Mouse (Mus musculus): Measurements from ENCODE around the gene Tbx3. TPM values are rescaled to one million over a fixed set of nuclear protein-coding genes. Genes with fewer than 3 reads are reported as not detected.

Tbx3 gene
- polyA plus RNA-seq, 1 experiment from 2014 or later: 18.8 TPM

Other genes with a start within 250 kb of the Tbx3 start
- gene Tbx5, start 162.0 kb downstream of the Tbx3 start, polyA plus RNA-seq (2016; fragmentation: Nextera tagmentation; extraction: Ambion mirVana): 42.6 and 45.6 TPM in 2 replicates

Measured in heart, embryonic 12.5 days (tissue).